Mouse (Mus musculus): Measurements from ENCODE around the gene Pde6c. TPM values are rescaled to one million over a fixed set of nuclear protein-coding genes. Genes with fewer than 3 reads are reported as not detected.

Pde6c gene
- total RNA-seq (2021), result not detected
- long read RNA-seq, experiment 1, result 0 reads
- long read RNA-seq, experiment 2, result 0 reads

GRCm38 (mm10) chr19:38132481-38132880 is at the start of gene Pde6c:
TSS of gene Pde6c (plus strand) at chr19:38132781.
- no peak for DNase-seq

- DNase-seq, result no peak
Measured at GRCm38 (mm10) chr19:38082931-38083525, 49.6 kb upstream of the Pde6c start.

- DNase-seq, result no peak
Measured at GRCm38 (mm10) chr19:38085841-38086240, 46.7 kb upstream of the Pde6c start.

- peak; percentile 67 for DNase-seq
Measured at GRCm38 (mm10) chr19:38086948-38087551, 45.5 kb upstream of the Pde6c start.

- DNase-seq, result no peak
Measured at GRCm38 (mm10) chr19:38089358-38089757, 43.2 kb upstream of the Pde6c start.

GRCm38 (mm10) chr19:38091512-38091985 is 41.0 kb upstream of the Pde6c start:
- no peak for DNase-seq

- DNase-seq, result no peak
Measured at GRCm38 (mm10) chr19:38096231-38096630, 36.4 kb upstream of the Pde6c start.

- no peak for DNase-seq
Measured at GRCm38 (mm10) chr19:38096858-38097758, 35.5 kb upstream of the Pde6c start, which contains the start of gene Ffar4. TSS of gene Ffar4 (plus strand) at chr19:38097071.

GRCm38 (mm10) chr19:38107871-38108270 is 24.7 kb upstream of the Pde6c start:
- no peak for DNase-seq

GRCm38 (mm10) chr19:38109506-38110242 is 22.9 kb upstream of the Pde6c start:
- no peak for DNase-seq

- no peak for DNase-seq
Measured at GRCm38 (mm10) chr19:38111056-38111455, 21.5 kb upstream of the Pde6c start.

- DNase-seq, result no peak
Measured at GRCm38 (mm10) chr19:38112575-38112974, 20.0 kb upstream of the Pde6c start.

- no peak for DNase-seq
Measured at GRCm38 (mm10) chr19:38114834-38115491, 17.6 kb upstream of the Pde6c start.

- DNase-seq, result no peak
Measured at GRCm38 (mm10) chr19:38120123-38120760, 12.3 kb upstream of the Pde6c start.

- DNase-seq, result no peak
Measured at GRCm38 (mm10) chr19:38123921-38124320, 8.7 kb upstream of the Pde6c start.

GRCm38 (mm10) chr19:38124401-38125218 is 8.0 kb upstream of the Pde6c start:
- DNase-seq, result peak; percentile 37

GRCm38 (mm10) chr19:38125219-38125610 is 7.4 kb upstream of the Pde6c start, which contains the start of gene Rbp4:
TSS of gene Rbp4 (minus strand) at chr19:38125281.
- DNase-seq, result no peak

- no peak for DNase-seq
Measured at GRCm38 (mm10) chr19:38126656-38127055, 5.9 kb upstream of the Pde6c start.

GRCm38 (mm10) chr19:38133986-38134385 is 1.4 kb downstream of the Pde6c start:
- no peak for DNase-seq

- no peak for DNase-seq
Measured at GRCm38 (mm10) chr19:38134806-38135205, 2.2 kb downstream of the Pde6c start.

Measured in gastrocnemius, postnatal 10 days (tissue).